Mouse (Mus musculus) lung, embryonic 16.5 days (tissue): Measurements from ENCODE around the gene Mvb12a. TPM values are rescaled to one million over a fixed set of nuclear protein-coding genes. Genes with fewer than 3 reads are reported as not detected.
A peak's percentile ranks its signal among the peaks of the same experiment; 100 is the strongest.
"Not testable (repeated sequence)": the region's sequence is repeated elsewhere in the genome, so short reads cannot be mapped to it uniquely, and the experiment has no call there.

Experiments used
- ATAC-seq: fragments of 200-750 bp; cut with Nextera tagmentation; 2 replicates; pipeline ENCODE4 v1.8.0; 2017; ENCODE audit warnings: low read depth, mild to moderate bottlenecking, moderate library complexity
- H3K27ac ChIP-seq: fragments of 300-500 bp; sonication (generic); 2 replicates; pipeline ENCODE4 v1.5.1; 2014; ENCODE audit warnings: mild to moderate bottlenecking, control low read depth, low read length
- H3K27me3 ChIP-seq: fragments of 300-500 bp; sonication (generic); 2 replicates; pipeline ENCODE4 v1.6.1; 2014; ENCODE audit warnings: low read depth, low read length, mixed read lengths; ENCODE audit not compliant: control insufficient read depth, insufficient read depth
- H3K36me3 ChIP-seq: fragments of 300-500 bp; sonication (generic); 2 replicates; pipeline ENCODE4 v1.6.1; 2014; ENCODE audit warnings: low read length; ENCODE audit not compliant: control insufficient read depth, insufficient read depth
- H3K4me1 ChIP-seq: fragments of 300-500 bp; sonication (generic); replicated peaks from 2 replicates; pipeline ENCODE4 v1.6.1; 2014; ENCODE audit warnings: low read length, mixed read lengths; ENCODE audit not compliant: control insufficient read depth, insufficient read depth
- H3K4me2 ChIP-seq: fragments of 300-500 bp; sonication (generic); 2 replicates; pipeline ENCODE4 v1.6.1; 2014; ENCODE audit warnings: low read depth, low read length, control low read depth
- H3K4me3 ChIP-seq: fragments of 300-500 bp; sonication (generic); 2 replicates; pipeline ENCODE4 v1.5.1; 2014; ENCODE audit warnings: mild to moderate bottlenecking, low read length, control low read depth
- H3K9ac ChIP-seq: fragments of 300-500 bp; sonication (generic); 2 replicates; pipeline ENCODE4 v1.6.1; 2014; ENCODE audit warnings: low read length, control low read depth
- H3K9me3 ChIP-seq: fragments of 300-500 bp; sonication (generic); 2 replicates; pipeline ENCODE4 v1.6.1; 2016; ENCODE audit warnings: low read length; ENCODE audit not compliant: control insufficient read depth
- WGBS: fragments of 180-500 bp; shearing (Covaris S2); extraction: QIAGEN DNeasy Blood & Tissue Kit; methylation state at CpG from one replicate; pipeline ENCODE4 v1.1.7; 2014; 5-methylcytosine and 5-hydroxymethylcytosine counted together
- polyA plus RNA-seq: library from polyadenylated mRNA; unstranded; fragments of >200 nt; fragmentation: Nextera tagmentation; extraction: Ambion mirVana; gene quantifications from 2 replicates; pipeline ENCODE4 v1.2.1, GENCODE M21; 2015

Gene Mvb12a
- polyA plus RNA-seq, 1 experiment from 2014 or later: 96.3 TPM

DNA sequence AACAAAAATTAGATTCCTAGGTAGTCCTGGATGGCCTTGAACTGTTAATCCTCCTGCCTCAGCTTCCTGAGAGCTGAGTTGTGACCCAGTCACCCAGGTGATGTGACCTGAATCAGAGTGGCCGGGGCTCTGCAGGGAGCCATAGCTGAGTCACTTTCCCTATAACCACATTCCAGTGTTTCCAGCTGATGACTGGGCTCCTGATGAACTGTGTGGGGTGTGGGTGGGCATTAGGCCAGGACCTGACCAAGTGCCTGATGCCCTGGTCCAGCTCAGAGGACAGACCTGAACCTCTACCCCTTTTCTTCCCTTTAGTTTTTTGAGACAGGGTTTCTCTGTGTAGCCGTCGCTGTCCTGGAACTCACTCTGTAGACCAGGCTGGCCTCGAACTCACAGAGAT, 37.4 kb upstream of the Mvb12a start:
- Histone ChIP-seq H3K36me3 (no peaks in the 10 kb centered on the region), H3K27me3 (peaks cover 30% of the 10 kb centered on the region), H3K4me2 (no peak overlapping the region), H3K27ac (no peak overlapping the region), H3K4me3 (no peak overlapping the region), H3K4me1 (peaks cover 5% of the 10 kb centered on the region; the same call in 1 of the 2 replicates), H3K9ac (no peak overlapping the region), H3K9me3 (no peaks in the 10 kb centered on the region)
- ATAC-seq: no peak
- 91% methylated on average over 4 of the region's 4 CpGs for WGBS

DNA sequence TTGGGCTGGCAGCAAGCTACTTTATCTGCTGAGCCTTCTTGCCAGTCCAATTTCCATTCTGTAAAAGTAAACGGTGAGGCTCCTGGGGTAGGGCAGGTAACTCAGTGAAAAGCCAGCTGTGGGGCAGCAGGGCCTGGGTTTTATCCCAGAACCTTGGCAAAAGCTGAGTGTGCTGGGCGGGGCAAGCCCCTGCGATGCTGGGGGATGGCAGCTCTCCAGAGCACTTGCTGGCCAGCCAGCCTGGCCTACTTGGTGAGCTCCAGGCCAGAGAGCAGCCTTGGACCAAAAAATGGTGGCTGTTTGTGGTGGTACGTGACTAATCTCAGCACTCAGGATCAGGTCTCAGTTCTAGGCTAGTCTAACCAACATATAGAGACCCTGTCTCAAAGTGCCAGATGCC, 36.7 kb upstream of the Mvb12a start:
- Histone ChIP-seq H3K4me3 (no peak overlapping the region), H3K27me3 (peaks cover 30% of the 10 kb centered on the region)

DNA sequence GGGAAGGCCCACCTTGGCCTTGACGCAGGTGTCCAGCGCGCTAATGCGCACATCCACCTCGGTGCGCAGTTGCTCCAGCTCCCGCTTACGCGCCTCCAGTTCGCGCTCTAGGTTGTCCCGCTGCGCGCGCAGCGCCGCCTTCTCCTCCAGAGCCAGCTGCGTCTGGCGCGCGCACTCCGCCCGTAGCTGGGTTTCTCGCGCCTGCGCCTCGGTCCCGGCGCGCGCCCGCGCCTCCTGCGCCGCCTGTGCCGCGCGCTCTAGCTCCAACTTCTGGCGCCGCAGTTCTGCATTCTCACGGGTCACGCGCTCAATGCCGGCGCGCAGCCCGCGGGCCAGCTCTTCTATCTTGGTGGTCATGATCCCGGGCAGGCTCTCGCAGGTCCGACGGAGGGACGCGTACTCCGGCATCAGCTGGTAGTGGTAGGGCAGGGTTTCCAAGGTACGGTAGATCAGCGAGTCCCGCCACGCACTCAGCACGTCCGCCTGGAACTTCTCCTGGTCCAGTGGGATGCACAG, 35.1 kb upstream of the Mvb12a start:
- Histone ChIP-seq H3K9ac (peak overlapping the region; percentile 61), H3K36me3 (no peaks in the 10 kb centered on the region), H3K4me2 (peak overlapping the region; percentile 61), H3K4me3 (peak overlapping the region; percentile 46), H3K9me3 (no peaks in the 10 kb centered on the region), H3K4me1 (peaks cover 6% of the 10 kb centered on the region; the same call in 1 of the 2 replicates), H3K27ac (no peak overlapping the region), H3K27me3 (peaks cover 30% of the 10 kb centered on the region)
- 0% methylated on average over 61 of the region's 61 CpGs for WGBS
- ATAC-seq: peak; percentile 75

More for the DNA sequence above, 36.7 kb upstream of the Mvb12a start:
- Histone ChIP-seq H3K9me3 (no peaks in the 10 kb centered on the region), H3K27ac (no peak overlapping the region), H3K9ac (no peak overlapping the region), H3K4me1 (peaks cover 5% of the 10 kb centered on the region; the same call in 1 of the 2 replicates), H3K4me2 (no peak overlapping the region), H3K36me3 (no peaks in the 10 kb centered on the region)
- 77% methylated on average over 4 of the region's 4 CpGs for WGBS
- no peak for ATAC-seq

DNA sequence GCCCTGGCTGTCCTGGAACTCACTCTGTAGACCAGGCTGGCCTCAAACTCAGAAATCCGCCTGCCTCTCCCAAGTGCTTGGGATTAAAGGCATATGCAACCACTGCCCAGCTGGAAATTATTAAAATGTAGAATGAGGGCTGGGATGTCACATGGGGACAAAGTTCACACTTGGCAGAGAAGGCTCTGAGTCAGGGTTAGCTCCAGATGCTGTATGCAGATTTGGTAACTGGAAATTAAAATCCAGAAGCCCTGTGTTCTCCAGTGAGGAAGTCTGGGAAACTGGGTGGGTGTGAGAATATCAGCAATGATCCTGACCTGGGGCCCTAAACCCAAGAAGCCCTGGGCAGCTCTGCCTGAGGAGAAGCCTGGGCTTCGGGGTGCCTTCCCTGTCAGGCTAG, 33.4 kb upstream of the Mvb12a start:
- WGBS: 67% methylated on average over 2 of the region's 2 CpGs
- Histone ChIP-seq H3K36me3 (no peaks in the 10 kb centered on the region), H3K27me3 (peaks cover 30% of the 10 kb centered on the region), H3K9ac (no peak overlapping the region), H3K4me2 (peak overlapping the region; percentile 48), H3K9me3 (no peaks in the 10 kb centered on the region), H3K4me1 (peaks cover 7% of the 10 kb centered on the region; the same call in 1 of the 2 replicates), H3K27ac (no peak overlapping the region), H3K4me3 (peak overlapping the region; percentile 43)
- ATAC-seq: no peak

DNA sequence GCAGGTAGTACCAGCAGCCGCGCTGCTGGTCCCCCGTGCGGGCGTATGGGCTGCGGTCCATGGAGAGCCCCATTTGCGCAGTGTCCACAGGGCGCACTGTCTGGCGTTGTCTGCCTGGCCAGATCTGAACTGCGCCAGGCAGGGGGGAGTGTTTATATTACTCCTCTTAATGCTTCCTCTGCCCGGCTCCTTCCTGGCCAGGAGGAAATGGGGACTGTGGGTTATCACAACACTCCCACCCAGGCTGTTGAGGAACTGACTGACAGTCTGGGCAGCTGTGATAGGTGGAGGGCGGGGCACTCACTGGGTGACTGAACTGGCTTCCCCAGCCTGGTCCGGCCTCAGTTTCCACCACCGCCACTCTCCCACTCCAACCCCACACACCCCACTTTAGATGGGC, 31.1 kb upstream of the Mvb12a start, which contains the start of gene Plvap:
TSS of gene Plvap (minus strand) at position 109 of the 400 bp plus-strand sequence.
- Histone ChIP-seq H3K9me3 (no peaks in the 10 kb centered on the region), H3K9ac (peak within 1 kb of the TSS; percentile 35), H3K4me3 (peak within 1 kb of the TSS; percentile 43), H3K27ac (peak within 1 kb of the TSS; percentile 22; the same call in 1 of the 2 replicates), H3K4me1 (peaks cover 7% of the 10 kb centered on the region; the same call in 1 of the 2 replicates), H3K36me3 (no peaks in the 10 kb centered on the region), H3K4me2 (peak within 1 kb of the TSS; percentile 48), H3K27me3 (peaks cover 28% of the 10 kb centered on the region)
- WGBS: 18% methylated on average over 14 of the region's 14 CpGs
- ATAC-seq: peak; percentile 84

DNA sequence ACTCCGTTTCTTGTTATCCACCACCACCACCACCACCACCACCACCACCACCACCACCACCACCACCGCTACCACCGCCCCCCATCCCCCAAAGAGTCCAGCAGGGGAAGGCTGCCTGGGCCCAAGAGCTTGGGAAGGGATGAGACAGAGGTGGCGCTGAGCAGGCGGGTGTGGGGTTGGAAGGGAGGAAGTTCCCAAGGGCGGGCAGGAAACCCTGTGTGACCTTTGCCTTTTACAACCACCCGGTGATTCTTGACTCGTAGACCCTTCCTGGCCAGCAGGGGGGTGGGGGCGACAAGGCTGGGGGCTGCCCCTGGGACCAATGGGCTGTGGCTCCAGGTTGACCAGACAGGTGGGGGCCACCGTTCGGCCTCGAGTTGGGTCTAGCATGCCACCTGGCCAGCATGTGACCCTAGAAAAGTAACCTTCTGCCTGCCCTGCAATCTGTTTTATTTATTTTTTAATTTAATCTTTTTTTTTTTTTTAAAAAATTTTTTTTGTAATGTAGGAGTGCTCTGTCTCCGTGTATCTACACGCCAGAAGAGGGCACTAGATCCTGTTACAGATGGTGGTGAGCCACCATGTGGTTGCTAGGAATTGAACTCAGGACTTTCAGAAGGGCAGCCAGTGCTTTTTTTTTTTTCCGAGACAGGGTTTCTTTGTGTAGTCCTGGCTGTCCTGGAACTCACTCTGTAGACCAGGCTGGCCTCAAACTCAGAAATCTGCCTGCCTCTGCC, 29.5 kb upstream of the Mvb12a start:
- no peak overlapping the region for H3K9ac ChIP-seq
- H3K27ac ChIP-seq: peak overlapping the region; percentile 39; the same call in 1 of the 2 replicates
- 62% methylated on average over 15 of the region's 15 CpGs for WGBS
- no peak overlapping the region for H3K4me3 ChIP-seq
- H3K27me3 ChIP-seq: peaks cover 16% of the 10 kb centered on the region
- H3K4me2 ChIP-seq: no peak overlapping the region
- H3K9me3 ChIP-seq: no peaks in the 10 kb centered on the region
- H3K4me1 ChIP-seq: peaks cover 11% of the 10 kb centered on the region
- no peak for ATAC-seq
- H3K36me3 ChIP-seq: no peaks in the 10 kb centered on the region

DNA sequence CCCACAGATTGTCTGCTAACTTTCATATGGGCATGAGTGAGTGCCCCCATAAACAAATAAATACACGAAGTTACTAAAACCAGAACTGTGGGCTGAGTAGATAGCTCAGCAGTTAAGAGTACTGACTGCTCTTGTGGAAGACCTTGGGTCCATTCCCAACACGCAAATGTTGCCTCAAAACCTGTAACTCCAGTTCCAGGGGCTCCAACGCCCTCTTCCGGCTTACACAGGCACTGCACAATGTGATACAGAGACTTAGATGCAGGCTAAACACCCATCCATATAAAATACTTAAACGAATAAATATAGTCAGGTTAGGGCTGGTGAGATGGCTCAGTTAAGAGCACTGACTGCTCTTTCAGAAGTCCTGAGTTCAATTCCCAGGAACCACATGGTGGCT, 27.7 kb upstream of the Mvb12a start:
- 64% methylated on average over 5 of the region's 5 CpGs for WGBS
- no peaks in the 10 kb centered on the region for H3K36me3 ChIP-seq
- ATAC-seq: no peak

DNA sequence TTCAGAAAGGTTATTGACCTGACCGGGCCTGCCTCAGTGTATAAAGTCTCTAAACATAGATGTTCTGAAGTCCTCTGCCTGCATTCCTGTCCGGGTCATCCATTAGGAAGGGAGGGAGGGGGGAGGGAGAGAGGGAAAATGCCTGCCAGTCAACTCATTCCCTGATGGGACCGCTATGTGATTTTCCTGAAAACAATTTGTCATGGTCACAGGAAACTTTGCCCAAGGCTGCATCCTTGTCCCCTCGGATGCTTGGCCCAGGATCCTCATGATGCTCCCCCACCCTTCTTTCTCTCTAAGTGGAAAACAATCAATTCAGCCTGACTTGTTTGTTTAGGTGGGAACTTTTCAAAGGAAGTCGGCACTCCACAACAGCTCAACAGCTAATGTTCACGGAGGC, 25.9 kb upstream of the Mvb12a start:
- Histone ChIP-seq H3K4me3 (no peak overlapping the region), H3K9me3 (no peaks in the 10 kb centered on the region), H3K4me1 (peaks cover 14% of the 10 kb centered on the region), H3K27me3 (no peaks in the 10 kb centered on the region), H3K36me3 (no peaks in the 10 kb centered on the region), H3K4me2 (no peak overlapping the region), H3K27ac (peak overlapping the region; percentile 53; the same call in 1 of the 2 replicates), H3K9ac (no peak overlapping the region)
- 10% methylated on average over 6 of the region's 6 CpGs for WGBS
- peak; percentile 11; the same call in 1 of the 2 replicates for ATAC-seq

More for the DNA sequence above, 27.7 kb upstream of the Mvb12a start:
- H3K27ac ChIP-seq: no peak overlapping the region
- no peaks in the 10 kb centered on the region for H3K9me3 ChIP-seq
- H3K4me1 ChIP-seq: peaks cover 11% of the 10 kb centered on the region
- H3K4me3 ChIP-seq: no peak overlapping the region
- H3K9ac ChIP-seq: no peak overlapping the region
- H3K4me2 ChIP-seq: no peak overlapping the region
- peaks cover 1% of the 10 kb centered on the region; the same call in 1 of the 2 replicates for H3K27me3 ChIP-seq

DNA sequence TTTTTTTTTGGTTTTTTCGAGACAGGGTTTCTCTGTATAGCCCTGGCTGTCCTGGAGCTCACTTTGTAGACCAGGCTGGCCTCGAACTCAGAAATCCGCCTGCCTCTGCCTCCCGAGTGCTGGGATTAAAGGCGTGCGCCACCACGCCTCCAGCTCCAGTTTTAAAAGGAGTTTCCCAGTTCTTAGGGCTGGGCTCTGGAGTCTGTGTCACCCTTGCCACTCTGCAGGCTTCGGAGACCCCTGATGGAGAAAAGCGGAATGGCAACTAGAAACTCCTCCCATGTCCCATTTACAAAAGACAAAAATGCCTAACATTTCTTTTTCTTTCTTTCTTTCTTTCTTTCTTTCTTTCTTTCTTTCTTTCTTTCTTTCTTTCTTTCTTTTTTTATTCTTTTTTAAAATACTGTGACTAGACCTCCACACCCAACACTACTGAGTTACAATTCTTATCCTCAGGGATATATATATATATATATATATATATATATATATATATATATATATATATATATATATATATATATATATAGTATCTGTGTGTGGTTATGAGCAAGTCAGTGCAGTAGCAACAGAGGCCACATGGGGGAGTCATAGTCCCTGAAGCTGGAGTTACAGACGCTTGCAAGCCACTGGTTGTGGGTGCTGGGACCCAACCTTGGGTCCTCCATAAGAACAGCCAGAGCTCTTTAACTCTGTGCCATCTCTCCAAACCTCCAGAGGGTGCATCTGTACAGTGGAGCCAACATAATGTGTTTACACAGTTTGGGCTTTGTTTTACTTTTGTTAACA, 23.5 kb upstream of the Mvb12a start:
- WGBS: 34% methylated on average over 9 of the region's 10 CpGs
- ATAC-seq, H3K27me3 ChIP-seq, H3K27ac ChIP-seq, H3K4me2 ChIP-seq, H3K9ac ChIP-seq, H3K4me3 ChIP-seq, H3K9me3 ChIP-seq, H3K36me3 ChIP-seq: not testable (repeated sequence)
- H3K4me1 ChIP-seq: peaks cover 12% of the 10 kb centered on the region
